Mouse (Mus musculus): ENCODE results near the gene Upk2. TPM values are rescaled to one million over a fixed set of nuclear protein-coding genes. Genes with fewer than 3 reads are reported as not detected.

The Upk2 gene
- not detected for total RNA-seq (2021)
- long read RNA-seq, experiment 1: 0 reads
- long read RNA-seq, experiment 2: 0 reads

GRCm38 (mm10) chr9:44454891-44455220, at the start of gene Upk2:
TSS of gene Upk2 (minus strand) at chr9:44454976.
- DNase-seq (ENCODE audit: low spot score in 2 of 2): no peak
- no peak within 1 kb of the TSS for H3K4me3 ChIP-seq
- no peak within 1 kb of the TSS for H3K27ac ChIP-seq
- peak; percentile 67 for TF ChIP-seq CTCF (conservative IDR thresholded peaks at IDR 0.05)

- H3K4me3 ChIP-seq: no peak overlapping the region
- peak; percentile 98 for TF ChIP-seq CTCF (conservative IDR thresholded peaks at IDR 0.05)
- H3K27ac ChIP-seq: no peak overlapping the region
- DNase-seq (ENCODE audit: low spot score in 2 of 2): peak in 1 of 2 experiments; percentile 83
Measured at GRCm38 (mm10) chr9:44502006-44502405, 47.2 kb upstream of the Upk2 start.

GRCm38 (mm10) chr9:44501206-44501879, 46.6 kb upstream of the Upk2 start:
- no peak for DNase-seq (ENCODE audit: low spot score in 2 of 2)
- TF ChIP-seq CTCF (conservative IDR thresholded peaks at IDR 0.05): no peak
- Histone ChIP-seq H3K27ac (0 out of 2 replicates have a peak overlapping the region, but pooled peaks have one; percentile 5), H3K4me3 (no peak overlapping the region)

- H3K27ac ChIP-seq: peak overlapping the region; percentile 89; the same call in 1 of the 2 replicates
- no peak overlapping the region for H3K4me3 ChIP-seq
- no peak for TF ChIP-seq CTCF (conservative IDR thresholded peaks at IDR 0.05)
- DNase-seq (ENCODE audit: low spot score in 2 of 2): no peak
Measured at GRCm38 (mm10) chr9:44500638-44501175, 45.9 kb upstream of the Upk2 start.

GRCm38 (mm10) chr9:44500163-44500533, 45.4 kb upstream of the Upk2 start:
- H3K4me3 ChIP-seq: no peak overlapping the region
- no peak for DNase-seq (ENCODE audit: low spot score in 2 of 2)
- H3K27ac ChIP-seq: peak overlapping the region; percentile 89; the same call in 1 of the 2 replicates
- TF ChIP-seq CTCF (conservative IDR thresholded peaks at IDR 0.05): no peak

GRCm38 (mm10) chr9:44499356-44500162, 44.8 kb upstream of the Upk2 start:
- peak overlapping the region; percentile 45 for H3K4me3 ChIP-seq
- no peak for DNase-seq (ENCODE audit: low spot score in 2 of 2)
- TF ChIP-seq CTCF (conservative IDR thresholded peaks at IDR 0.05): no peak
- H3K27ac ChIP-seq: peak overlapping the region; percentile 89

- peak; percentile 68 for TF ChIP-seq CTCF (conservative IDR thresholded peaks at IDR 0.05)
- H3K27ac ChIP-seq: peak overlapping the region; percentile 89
- DNase-seq (ENCODE audit: low spot score in 2 of 2): no peak
- H3K4me3 ChIP-seq: peak overlapping the region; percentile 45
Measured at GRCm38 (mm10) chr9:44498421-44499355, 43.9 kb upstream of the Upk2 start.

- no peak for TF ChIP-seq CTCF (conservative IDR thresholded peaks at IDR 0.05)
- H3K4me3 ChIP-seq: peak overlapping the region; percentile 45
- peak overlapping the region; percentile 89; the same call in 1 of the 2 replicates for H3K27ac ChIP-seq
- DNase-seq (ENCODE audit: low spot score in 2 of 2): no peak
Measured at GRCm38 (mm10) chr9:44497624-44498377, 43.0 kb upstream of the Upk2 start.

GRCm38 (mm10) chr9:44496803-44497461, 42.2 kb upstream of the Upk2 start:
- no peak for TF ChIP-seq CTCF (conservative IDR thresholded peaks at IDR 0.05)
- DNase-seq (ENCODE audit: low spot score in 2 of 2): no peak
- H3K27ac ChIP-seq: no peak overlapping the region

GRCm38 (mm10) chr9:44495810-44496344, 41.1 kb upstream of the Upk2 start:
- Histone ChIP-seq H3K4me3 (no peak overlapping the region), H3K27ac (peak overlapping the region; percentile 91)
- no peak for DNase-seq (ENCODE audit: low spot score in 2 of 2)
- no peak for TF ChIP-seq CTCF (conservative IDR thresholded peaks at IDR 0.05)

More at GRCm38 (mm10) chr9:44496803-44497461, 42.2 kb upstream of the Upk2 start:
- H3K4me3 ChIP-seq: no peak overlapping the region

Data from layer of hippocampus, adult 2 months (tissue).